Mouse (Mus musculus): ENCODE results near the gene Zic3. TPM values are rescaled to one million over a fixed set of nuclear protein-coding genes. Genes with fewer than 3 reads are reported as not detected.

Gene Zic3
- total RNA-seq, 2 experiments from 2014 or later = 0.11 TPM; not detected in 1

DNA sequence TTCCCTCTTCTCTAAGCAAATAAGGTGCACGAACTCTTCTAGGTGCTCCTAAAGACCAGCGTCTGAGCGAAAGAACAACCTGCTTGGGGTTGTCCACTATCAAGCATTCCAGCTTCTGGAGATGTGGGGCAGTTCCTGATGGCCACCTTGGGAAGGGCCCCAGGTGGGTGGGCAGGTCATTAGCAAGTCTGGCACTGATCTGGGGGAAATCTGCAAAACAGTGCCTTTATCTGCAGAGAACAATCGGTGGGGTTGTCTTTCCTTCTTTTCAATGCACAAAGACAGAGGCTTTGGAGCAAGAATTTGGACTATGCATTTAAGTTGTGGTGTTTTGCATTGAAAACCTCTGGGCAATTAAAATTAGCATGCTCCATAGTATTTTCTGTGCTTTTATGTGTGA, 17.2 kb downstream of the Zic3 start:
- no peak for DNase-seq (ENCODE audit: low spot score in 2 of 2)

DNA sequence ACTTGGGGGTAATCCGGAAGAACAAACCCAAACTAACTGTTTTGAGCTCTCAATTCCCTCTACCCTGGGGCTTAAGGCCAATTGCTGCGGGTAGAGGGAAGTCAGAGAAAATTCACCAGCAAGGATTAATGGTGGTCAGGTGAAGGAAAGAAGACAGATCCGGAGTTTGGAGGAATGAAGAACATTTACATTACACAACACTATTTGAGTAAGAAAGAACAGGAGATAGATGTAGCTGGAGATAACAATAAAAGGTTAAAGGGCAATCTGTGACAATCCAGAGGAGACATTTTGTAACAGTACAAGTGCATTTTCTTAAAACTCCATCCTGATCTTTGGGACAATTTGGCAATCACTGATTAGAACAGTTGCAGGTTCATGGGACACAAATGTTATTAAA, 19.4 kb downstream of the Zic3 start:
- DNase-seq (ENCODE audit: low spot score in 2 of 2) = no peak

DNA sequence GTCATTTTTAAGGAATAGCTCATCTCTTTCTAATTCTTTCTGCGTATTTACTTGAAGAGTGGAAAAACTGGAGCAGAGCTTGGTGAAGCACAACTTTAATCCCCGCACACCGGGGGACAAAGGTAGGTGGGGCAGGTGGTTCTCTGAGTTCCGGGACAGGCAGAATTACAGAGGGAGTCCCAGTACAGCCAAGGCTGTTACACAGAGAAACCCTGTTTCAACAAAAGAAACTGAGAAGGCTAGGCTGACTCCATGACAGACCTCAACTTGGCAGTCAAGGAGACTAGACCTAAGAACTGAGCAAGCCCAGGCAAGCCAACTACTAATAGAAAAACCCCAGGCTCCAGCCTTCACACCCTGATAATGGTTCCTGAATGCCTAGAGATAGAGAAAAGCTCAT, 20.0 kb downstream of the Zic3 start:
- DNase-seq (ENCODE audit: low spot score in 2 of 2) = no peak
